Mouse (Mus musculus) left cerebral cortex, postnatal 36 days (tissue): ENCODE results near the gene Rab31. TPM values are rescaled to one million over a fixed set of nuclear protein-coding genes. Genes with fewer than 3 reads are reported as not detected.

Experiments
- DNase-seq, 2 experiments: peaks; one replicate each; pipeline ENCODE4 v3.0.0; 2021 to 2022; ENCODE audit warnings: low spot score in 2 of 2, mixed read lengths in 1 of 2
- intact Hi-C: fragments of 180-260 bp; cut with DNase I; formaldehyde crosslinking; loops from one replicate; pipeline ENCODE4 v1.15.1; 2025
- total RNA-seq, 2 experiments: library from RNA; stranded (reverse); gene quantifications; 2 replicates each; pipeline ENCODE4 v1.2.3; 2021

The Rab31 gene
- total RNA-seq, 2 experiments from 2014 or later = 62.7 to 65.7 TPM

- DNase-seq = no peak
- intact Hi-C loops = loop anchor here (5.0 kb wide), 1 partner anchor 172 kb away; the partner anchor contains the start of gene Vapa
Measured at GRCm38 (mm10) chr17:65784610-65785140, 12.1 kb upstream of the Rab31 start.

DNA sequence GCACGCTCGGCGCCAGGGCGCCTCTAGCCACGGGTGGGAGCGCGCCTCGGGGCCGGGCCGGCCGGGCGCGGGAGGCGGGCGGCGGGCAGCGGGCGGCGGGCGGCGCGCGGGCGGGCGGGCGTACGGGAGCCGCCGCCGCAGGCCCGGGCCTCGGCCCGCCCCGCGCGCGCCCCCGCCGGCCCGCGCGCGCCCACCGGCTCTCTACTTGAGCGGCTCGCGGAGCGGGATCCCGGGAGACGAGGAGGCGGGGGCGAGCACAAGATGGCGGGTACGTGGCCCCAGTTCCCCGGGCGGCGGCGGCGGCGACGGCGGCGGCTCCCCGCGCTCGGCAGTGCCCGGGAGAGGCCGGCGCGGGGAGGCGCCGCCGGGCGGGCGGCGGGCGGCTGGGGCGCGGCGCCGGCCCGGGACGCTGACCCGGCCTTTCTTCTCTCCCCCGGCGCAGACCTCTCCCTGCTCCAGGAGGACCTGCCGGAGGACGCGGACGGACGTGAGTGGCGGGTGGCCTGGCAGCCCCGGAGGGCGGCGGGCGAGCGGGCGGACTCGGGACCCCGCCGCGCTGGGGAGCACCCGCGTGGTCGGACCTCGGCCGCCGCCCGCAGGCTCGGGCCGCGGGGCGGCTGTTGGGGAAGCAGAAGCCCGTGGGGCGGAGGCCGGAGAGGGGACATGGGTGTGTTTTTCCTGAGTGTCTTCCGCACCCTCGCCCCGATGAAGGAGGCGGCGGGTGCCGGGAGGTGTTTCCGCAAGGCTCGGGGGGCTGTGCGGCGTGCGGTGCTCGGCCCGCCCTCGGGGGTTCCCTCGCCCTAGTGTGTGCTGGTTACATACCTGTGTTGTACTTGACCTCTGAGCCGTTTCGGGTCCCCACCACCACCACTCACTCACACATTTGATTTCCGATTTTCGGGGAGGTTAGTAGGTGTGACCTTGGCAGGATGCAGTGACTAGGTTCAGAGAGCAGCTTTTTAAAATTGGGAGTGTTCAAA is 10.9 kb upstream of the Rab31 start:
- DNase-seq = peak; percentile 68 to 70
- intact Hi-C loops = loop anchor here (5.0 kb wide), 1 partner anchor 171 kb away; the partner anchor contains the start of gene Vapa

DNA sequence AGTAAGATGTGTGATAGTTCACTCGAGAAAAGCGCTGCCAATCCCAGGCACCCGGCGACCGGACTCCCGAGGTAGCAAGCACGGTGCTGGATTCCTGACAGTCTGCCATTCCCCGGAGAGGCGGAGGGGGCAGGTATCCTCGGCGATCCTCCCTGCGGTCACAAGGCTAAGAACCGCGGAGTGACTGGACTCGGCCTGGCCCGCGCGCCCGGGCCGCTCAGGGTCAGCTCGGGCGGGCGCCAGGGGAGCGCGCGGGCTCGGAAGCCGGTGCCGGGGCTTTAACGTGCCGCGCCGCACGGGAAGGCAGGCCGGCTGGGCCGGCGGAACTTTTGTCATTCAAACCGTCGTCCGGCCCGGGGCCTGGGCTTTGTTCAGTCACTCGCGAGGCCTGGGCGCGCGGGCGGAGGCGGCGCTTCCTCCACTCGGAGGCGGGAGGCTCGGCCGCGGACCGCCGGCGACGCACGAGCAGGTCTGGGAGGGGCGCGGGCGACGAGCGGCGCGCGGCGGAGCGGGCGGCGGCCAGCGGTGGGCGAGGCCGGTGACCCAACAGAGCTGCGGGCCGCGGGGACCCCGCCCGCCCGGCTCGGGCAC is 10.1 kb upstream of the Rab31 start, which contains the start of gene Ppp4r1:
Gene Ppp4r1 (plus strand): TSS at position 23 of the 591 bp plus-strand sequence.
- peak; percentile 81 to 87 for DNase-seq
- intact Hi-C loops = loop anchor here (5.0 kb wide), 1 partner anchor 170 kb away; the partner anchor contains the start of gene Vapa

- no peak for DNase-seq
- intact Hi-C loops = loop anchor here (5.0 kb wide), 1 partner anchor 169 kb away; the partner anchor contains the start of gene Vapa
Measured at GRCm38 (mm10) chr17:65780970-65781369, 8.4 kb upstream of the Rab31 start.

DNA sequence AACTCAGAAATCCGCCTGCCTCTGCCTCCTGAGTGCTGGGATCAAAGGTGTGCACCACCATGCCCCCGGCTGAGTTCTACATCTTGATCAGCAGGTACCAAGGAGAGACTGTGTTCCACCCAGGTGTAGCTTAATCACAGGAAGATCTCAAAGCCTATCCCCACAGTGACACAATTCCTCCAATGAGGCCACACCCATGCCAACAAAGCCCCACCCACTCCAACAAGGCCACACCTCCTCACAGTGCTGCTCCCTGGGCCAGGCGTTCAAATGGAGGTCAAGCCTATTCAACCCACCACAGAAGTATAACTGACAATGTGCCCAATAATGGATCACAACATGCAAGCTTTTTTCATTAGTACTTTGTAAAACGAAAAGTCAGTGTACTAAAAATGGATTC is 4.9 kb upstream of the Rab31 start:
- intact Hi-C loops = loop anchor here (10.0 kb wide), 1 partner anchor 327 kb away; the partner anchor contains the start of gene Ndufv2
- no peak for DNase-seq

DNA sequence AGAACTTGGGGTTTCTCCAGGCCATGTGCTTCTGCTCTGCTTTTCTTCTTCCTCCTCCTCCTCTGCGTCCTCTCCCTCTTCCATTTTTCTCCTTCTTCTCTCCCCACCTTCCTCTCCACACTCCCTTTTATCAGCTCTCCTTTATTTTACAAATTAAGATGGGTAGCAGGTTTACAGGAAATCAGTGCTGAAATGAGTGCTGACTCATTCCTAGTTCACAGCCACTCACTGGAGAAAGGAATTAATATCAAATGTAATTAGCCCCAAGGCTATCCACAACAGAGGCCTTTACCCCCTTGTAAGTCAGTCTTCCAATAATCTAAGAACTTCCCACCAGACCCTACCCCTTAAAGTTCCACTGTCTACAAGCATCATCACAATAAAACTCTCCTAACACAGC is 3.7 kb upstream of the Rab31 start:
- intact Hi-C loops = loop anchor here (10.0 kb wide), 1 partner anchor 329 kb away; the partner anchor contains the start of gene Ndufv2
- no peak for DNase-seq

- DNase-seq = no peak
- intact Hi-C loops = loop anchor here (5.0 to 10.0 kb wide), 2 partner anchors 67 to 330 kb away; partner anchors contain the start of gene Ndufv2
Measured at GRCm38 (mm10) chr17:65774439-65774838, 1.9 kb upstream of the Rab31 start.

DNA sequence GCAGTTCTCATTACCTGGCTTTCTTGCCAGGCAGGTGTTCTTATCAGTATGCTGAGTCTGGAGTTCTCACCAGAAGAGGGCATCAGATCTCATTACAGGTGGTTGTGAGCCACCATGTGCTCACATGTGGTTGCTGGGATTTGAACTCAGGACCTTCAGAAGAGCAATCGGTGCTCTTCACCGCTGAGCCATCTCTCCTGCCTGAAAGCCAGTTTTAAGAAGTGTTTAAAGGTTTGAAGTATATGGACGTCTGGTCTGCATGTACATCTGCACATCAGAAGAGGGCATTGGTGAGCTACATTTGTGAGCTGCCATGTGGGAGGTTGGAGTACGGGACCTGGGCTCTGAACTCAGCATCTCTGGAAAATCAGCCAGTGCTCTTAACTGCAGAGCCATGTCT is 1.1 kb upstream of the Rab31 start:
- intact Hi-C loops = loop anchor here (5.0 to 10.0 kb wide), 2 partner anchors 66 to 331 kb away; partner anchors contain the start of gene Ndufv2
- no peak for DNase-seq

DNA sequence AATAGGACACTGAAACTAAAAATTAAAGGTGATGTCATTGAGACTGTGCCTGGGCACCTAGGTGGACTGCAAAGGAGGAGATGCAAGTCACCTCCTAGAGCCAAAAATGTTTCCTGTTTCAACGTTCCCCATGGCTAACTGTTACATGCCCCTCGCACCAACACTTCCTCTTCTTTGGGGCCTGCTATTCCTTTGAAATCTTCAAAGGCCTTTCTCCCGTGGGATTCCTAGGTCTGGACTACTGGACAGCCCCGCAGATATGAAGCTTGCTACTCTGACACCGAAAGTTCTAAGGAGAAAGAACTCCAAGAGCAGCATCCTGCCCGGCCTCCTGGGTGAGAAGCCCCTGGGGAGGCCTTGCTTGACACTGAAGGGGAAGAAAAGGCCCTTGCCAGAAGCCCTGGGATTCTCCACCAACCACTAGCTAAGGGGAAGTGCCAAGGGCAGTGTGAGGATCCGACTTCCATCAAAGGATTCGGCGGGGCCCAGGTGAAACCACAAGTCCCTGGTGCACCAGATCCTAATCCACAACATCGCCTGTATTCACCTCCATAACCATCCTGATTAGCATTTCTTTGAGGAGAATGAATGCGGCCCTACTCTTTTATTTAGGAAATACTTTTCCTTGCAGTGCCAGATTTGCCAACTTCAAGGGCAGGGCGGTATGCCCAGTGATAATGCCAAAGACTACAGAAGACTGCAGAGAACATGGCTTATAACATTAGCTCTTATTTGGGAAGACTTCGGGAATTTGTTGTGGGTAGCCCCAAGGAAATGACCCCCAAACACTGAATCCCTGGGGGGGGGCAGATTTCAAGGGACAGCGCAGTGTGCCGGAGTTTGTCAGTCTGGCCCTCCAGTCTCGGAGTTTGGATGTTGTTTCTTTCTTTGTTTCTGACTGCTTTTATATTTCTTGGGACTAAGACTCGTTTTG is 1.3 kb downstream of the Rab31 start:
- intact Hi-C loops = loop anchor here (5.0 to 10.0 kb wide), 2 partner anchors 64 to 334 kb away; partner anchors contain the start of gene Ndufv2
- DNase-seq = no peak

DNA sequence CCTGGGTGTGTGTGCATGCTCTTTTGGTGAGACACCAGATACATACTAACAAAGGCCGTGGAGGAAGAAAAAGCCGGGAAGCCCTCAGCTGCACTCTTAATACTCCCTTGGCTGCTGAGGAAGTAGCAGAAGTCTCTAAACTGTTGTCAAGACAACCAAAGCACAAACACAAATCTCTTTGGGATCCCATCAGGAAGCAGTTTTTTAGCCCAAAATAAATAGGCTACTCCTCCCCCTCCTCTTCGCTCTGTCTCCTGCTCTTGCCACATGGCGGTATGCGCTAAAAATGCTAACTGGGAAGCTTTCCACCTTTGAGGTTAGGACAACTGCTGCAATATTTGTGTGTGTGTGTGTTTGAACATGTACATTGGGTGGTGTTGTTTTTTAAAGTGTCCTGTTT is 4.1 kb downstream of the Rab31 start:
- intact Hi-C loops = no loop called here
- DNase-seq = peak; percentile 47 to 53

- intact Hi-C loops = no loop called here
Measured at GRCm38 (mm10) chr17:65763221-65763620, 9.3 kb downstream of the Rab31 start.

DNA sequence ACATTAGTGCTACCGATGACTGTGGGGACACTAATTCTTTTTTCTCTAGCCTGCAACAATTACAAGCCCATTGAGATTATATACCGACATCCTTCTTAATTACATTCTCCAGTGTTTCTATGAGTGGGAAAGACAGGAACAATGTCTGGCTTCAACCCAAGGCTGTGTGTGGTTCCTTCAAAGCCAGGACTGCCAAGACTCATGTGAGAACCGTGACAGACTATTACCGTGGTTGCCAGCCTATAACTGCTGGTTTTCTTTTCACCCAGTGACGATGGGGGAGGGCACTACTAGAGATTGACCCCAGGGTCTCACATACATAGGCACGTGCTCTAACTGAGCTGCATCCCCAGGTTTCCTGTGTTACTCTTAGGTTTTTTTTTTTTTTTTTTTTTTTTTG is 15.4 kb downstream of the Rab31 start:
- no peak for DNase-seq
- intact Hi-C loops = no loop called here

More at GRCm38 (mm10) chr17:65763221-65763620, 9.3 kb downstream of the Rab31 start:
- DNase-seq = no peak

- intact Hi-C loops = no loop called here
- DNase-seq = no peak
Measured at GRCm38 (mm10) chr17:65755857-65756256, 16.7 kb downstream of the Rab31 start.

- DNase-seq = no peak
- intact Hi-C loops = no loop called here
Measured at GRCm38 (mm10) chr17:65753130-65753529, 19.4 kb downstream of the Rab31 start.

GRCm38 (mm10) chr17:65750301-65750700 is 22.3 kb downstream of the Rab31 start:
- intact Hi-C loops = no loop called here

GRCm38 (mm10) chr17:65749803-65750202 is 22.7 kb downstream of the Rab31 start:
- intact Hi-C loops = no loop called here
- no peak for DNase-seq

More at GRCm38 (mm10) chr17:65750301-65750700, 22.3 kb downstream of the Rab31 start:
- DNase-seq = no peak

DNA sequence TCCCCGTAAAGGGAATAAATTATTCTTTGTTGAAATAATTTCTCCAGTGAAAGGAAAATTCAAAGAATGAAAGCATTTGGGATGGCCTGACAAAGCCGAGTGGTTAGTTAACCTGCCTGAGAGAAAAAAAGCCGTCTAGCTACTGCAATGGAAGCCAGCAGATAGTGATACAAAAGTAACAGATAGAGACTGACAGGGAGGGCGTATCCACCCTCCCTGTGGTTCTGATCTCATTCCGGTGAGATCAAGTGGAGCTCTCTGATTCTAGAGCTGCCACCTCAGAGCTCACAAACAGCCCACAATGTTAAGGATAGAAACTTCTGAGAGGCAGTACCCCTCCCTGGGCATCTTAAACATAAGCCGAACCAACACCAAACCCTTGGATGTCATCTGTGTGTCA is 23.6 kb downstream of the Rab31 start:
- intact Hi-C loops = no loop called here
- DNase-seq = no peak

GRCm38 (mm10) chr17:65746314-65746713 is 26.2 kb downstream of the Rab31 start:
- intact Hi-C loops = no loop called here
- DNase-seq = no peak
